Mouse (Mus musculus) megakaryocyte-erythroid progenitor cell, adult 5 weeks (primary cell): ENCODE data around the gene Zswim5. TPM values are rescaled to one million over a fixed set of nuclear protein-coding genes. Genes with fewer than 3 reads are reported as not detected.

Experiments
- polyA plus RNA-seq: library from polyadenylated mRNA; stranded (reverse); fragments of >175 nt; gene quantifications from 2 replicates; pipeline ENCODE4 v1.2.3, GENCODE M21; 2012

Zswim5 gene
- polyA plus RNA-seq: 0.01 and 0.04 TPM in 2 replicates

DNA sequence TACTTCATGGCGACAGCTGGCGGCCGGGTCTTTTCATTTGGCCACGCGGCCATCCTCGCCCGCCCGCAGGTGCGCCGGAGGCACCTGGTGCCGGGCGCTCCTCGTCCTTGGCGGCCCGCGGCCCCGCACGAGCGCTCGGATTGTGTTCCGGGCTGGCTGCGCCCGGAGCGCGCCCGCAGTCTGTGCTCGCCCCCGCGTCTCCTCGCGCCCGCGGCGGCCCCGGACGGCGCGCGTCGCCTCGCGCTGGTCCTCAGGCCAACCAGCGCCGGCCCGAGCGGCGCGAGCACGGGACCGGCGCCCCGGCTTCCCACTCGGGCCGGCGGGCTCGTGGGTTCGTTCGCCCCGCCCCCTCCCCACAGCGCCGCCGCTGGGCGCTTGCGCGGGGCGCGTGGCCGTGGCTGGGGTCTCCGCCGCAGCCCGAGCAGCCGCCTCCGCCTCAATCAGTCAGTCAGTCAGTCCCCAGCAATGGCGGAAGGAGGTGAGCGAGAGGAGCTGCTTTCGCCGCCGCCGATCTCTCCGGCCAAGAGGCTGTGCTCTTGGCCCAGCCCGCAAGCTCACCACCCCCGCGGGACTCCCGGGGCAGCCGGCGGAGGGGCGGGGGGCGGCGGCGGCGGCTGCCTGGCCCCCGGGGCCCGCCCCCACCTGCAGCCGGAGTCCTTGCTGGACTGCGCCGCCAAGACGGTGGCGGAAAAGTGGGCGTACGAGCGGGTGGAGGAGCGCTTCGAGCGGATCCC, at the start of gene Zswim5:
Zswim5 (plus strand) TSS at position 382 of the 734 bp plus-strand sequence.

DNA sequence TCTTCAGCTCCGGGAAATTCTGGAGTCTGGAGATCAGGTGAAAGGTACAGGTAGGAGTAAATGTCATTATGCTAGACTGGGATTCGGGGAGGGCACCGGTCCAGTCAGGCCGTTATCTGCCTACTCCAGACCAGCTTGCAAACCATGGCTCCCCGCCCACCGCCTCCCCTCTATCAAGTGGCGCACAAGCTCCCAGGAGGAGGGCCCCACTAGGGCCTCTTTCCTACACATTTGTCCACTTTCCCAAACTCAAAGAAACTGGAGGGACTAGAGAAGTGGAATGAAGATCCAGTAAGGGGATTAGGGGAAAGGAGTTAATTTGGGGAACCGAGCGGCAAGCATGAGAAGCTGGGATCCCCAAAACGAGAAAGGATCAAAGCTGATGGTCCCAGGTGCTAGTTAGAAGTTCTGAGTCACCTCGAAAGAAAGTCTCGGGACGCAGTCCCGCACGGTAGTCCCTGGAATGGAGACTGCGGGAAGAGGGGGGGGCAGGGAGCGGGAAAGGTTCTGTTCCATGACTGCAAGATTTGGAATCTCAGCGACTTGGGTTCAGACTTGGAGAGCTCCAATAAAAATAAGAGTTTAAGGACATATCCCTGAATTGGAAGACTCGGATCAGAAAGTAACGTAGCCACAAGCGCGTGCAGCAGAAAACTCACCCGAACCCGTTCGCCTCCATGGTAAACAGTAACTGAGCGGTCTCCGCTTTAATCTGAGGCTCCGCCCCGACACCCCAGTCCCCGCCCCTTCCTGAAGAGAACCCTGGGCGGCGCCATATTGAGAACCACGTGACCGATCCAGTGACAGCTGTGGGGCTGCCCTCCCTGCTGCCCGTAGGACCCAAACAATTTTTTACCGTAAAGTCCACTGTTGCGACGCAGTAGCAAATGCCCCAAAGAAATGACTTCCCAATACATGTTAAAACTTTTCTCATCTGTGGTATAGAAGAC, 116.8 kb downstream of the Zswim5 start, which contains the start of gene Urod:
Urod (minus strand) TSS at position 742 of the 950 bp plus-strand sequence.

DNA sequence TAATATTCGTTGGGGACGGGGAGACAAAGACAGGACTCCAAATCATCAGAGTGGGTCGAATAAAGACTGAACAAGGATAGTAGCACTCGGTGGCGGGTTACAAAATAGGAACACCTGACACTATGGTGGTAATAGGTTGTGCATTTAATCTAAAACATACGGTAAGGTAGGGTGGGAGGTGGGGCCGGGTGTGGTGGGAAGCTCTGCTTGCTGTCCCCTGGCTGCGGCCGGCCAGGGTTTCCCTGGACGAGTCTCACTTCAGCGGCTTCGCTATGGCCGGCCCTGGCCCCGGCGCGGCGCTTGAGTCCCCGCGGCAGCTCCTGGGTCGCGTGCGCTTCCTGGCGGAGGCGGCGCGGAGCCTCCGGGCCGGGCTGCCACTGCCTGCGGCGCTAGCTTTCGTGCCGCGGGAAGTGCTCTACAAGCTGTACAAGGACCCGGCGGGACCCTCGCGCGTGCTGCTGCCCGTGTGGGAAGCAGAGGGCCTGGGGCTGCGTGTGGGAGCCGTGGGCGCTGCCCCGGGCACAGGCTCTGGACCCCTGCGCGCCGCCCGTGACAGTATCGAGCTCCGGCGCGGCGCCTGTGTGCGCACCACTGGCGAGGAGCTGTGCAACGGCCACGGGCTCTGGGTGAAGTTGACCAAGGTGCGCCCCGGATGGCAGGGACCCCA, 118.1 kb downstream of the Zswim5 start, which contains the start of gene Hectd3:
Hectd3 (plus strand) TSS at position 187 of the 667 bp plus-strand sequence.

DNA sequence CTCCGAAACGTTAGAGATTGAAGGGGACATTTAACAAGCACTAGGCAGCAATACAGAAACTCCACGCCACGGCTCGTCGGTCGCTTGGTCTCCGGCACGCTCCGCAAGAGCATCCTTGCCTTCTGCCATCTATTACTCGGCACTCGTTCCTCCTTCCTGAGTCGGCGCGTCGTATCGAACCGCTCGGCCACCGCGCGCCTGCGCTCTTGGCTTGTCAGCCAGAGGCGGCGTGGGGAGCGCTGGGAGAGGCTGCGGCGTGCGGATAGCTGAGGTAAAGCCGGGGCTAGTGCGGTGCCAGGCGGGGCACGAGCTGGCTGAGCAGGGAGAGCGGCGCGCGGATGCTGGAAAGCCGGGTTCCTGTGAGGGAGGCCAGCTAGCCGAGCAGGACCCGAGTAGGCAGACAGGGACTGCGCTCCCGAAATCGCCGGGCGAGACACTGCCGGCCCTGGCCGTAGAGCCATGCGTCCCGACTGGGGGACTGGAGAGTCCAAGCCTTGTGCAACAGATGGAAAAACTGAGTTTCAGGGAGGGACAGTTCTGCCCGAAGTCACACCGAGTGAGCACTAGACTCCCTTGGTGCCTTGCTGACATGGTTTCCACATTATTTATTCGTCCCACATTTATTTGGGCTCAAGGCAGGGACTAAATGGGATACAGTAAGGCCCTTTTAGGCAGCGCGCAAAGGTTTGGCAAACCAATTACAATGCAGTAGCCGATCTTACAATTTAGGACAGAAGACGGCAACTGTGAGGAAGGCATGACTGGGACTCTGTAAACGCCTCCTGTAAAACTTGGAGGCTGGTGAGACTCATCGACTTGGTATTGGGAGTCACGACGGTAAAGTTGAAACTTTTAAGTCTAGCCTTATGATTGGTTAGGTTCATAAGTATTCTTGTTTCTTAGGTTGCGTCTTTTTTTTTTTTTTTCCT, 142.3 kb downstream of the Zswim5 start, which contains the start of gene Eif2b3:
Eif2b3 (plus strand) TSS at position 197 of the 929 bp plus-strand sequence.

Other genes starting within 250 kb of the Zswim5 start
- 16.4 and 20.2 TPM in 2 replicates for gene Nasp, start 249.4 kb upstream of the Zswim5 start, polyA plus RNA-seq
- 127 and 140 TPM in 2 replicates for gene Akr1a1, start 225.7 kb upstream of the Zswim5 start, polyA plus RNA-seq
- 14.1 and 16.4 TPM in 2 replicates for gene Prdx1, start 191.8 kb upstream of the Zswim5 start, polyA plus RNA-seq
- 1.2 and 1.6 TPM in 2 replicates for gene Mmachc, start 169.0 kb upstream of the Zswim5 start, polyA plus RNA-seq
- 2.8 and 5.8 TPM in 2 replicates for gene Ccdc163, start 168.9 kb upstream of the Zswim5 start, polyA plus RNA-seq
- gene Tesk2, start 156.4 kb upstream of the Zswim5 start, polyA plus RNA-seq: 3.2 and 3.6 TPM in 2 replicates
- 3.6 and 3.9 TPM in 2 replicates for gene Toe1, start 69.7 kb upstream of the Zswim5 start, polyA plus RNA-seq
- gene Mutyh, start 69.7 kb upstream of the Zswim5 start, polyA plus RNA-seq: 13.8 and 14.7 TPM in 2 replicates
- gene Hpdl, start 55.7 kb upstream of the Zswim5 start, polyA plus RNA-seq: 0.47 and 0.55 TPM in 2 replicates
- gene Urod, start 117.0 kb downstream of the Zswim5 start, polyA plus RNA-seq: 40.2 and 44.6 TPM in 2 replicates
- 22.4 and 23.6 TPM in 2 replicates for gene Hectd3, start 117.9 kb downstream of the Zswim5 start, polyA plus RNA-seq
- gene Eif2b3, start 142.0 kb downstream of the Zswim5 start, polyA plus RNA-seq: 4.7 and 5.1 TPM in 2 replicates
- 1.5 and 2.6 TPM in 2 replicates for gene Ptch2, start 218.7 kb downstream of the Zswim5 start, polyA plus RNA-seq
- gene Btbd19, start 248.3 kb downstream of the Zswim5 start, polyA plus RNA-seq: 17.7 and 19.9 TPM in 2 replicates
- 0.27 and 0.87 TPM in 2 replicates for gene Tctex1d4, start 249.4 kb downstream of the Zswim5 start, polyA plus RNA-seq